Mouse (Mus musculus) stomach, embryonic 16.5 days (tissue): ENCODE results near the gene Khdc1a. TPM values are rescaled to one million over a fixed set of nuclear protein-coding genes. Genes with fewer than 3 reads are reported as not detected.
"Not testable (repeated sequence)": the region's sequence is repeated elsewhere in the genome, so short reads cannot be mapped to it uniquely, and the experiment has no call there.

ENCODE experiments used
- ATAC-seq: fragments of 200-750 bp; cut with Nextera tagmentation; 2 replicates; pipeline ENCODE4 v1.8.0; 2017; ENCODE audit warnings: moderate number of reproducible peaks, moderate TSS enrichment; ENCODE audit not compliant: insufficient read depth, low FRiP score
- H3K27ac ChIP-seq: fragments of 300-500 bp; sonication (generic); 2 replicates; pipeline ENCODE4 v1.5.1; 2014; ENCODE audit warnings: low read length
- H3K27me3 ChIP-seq: fragments of 300-500 bp; sonication (generic); 2 replicates; pipeline ENCODE4 v1.6.1; 2014; ENCODE audit warnings: low read length, control low read depth, mixed read lengths; ENCODE audit not compliant: control insufficient read depth, insufficient read depth
- H3K36me3 ChIP-seq: fragments of 300-500 bp; sonication (generic); 2 replicates; pipeline ENCODE4 v1.6.1; 2014; ENCODE audit warnings: low read length; ENCODE audit not compliant: control insufficient read depth, insufficient read depth
- H3K4me1 ChIP-seq: fragments of 300-500 bp; sonication (generic); 2 replicates; pipeline ENCODE4 v1.6.1; 2014; ENCODE audit warnings: low read length, control low read depth, mixed read lengths; ENCODE audit not compliant: control insufficient read depth, insufficient read depth
- H3K4me2 ChIP-seq: fragments of 300-500 bp; sonication (generic); 2 replicates; pipeline ENCODE4 v1.6.1; 2014; ENCODE audit warnings: low read depth, low read length, mixed read lengths
- H3K4me3 ChIP-seq: fragments of 300-500 bp; sonication (generic); replicated peaks from 2 replicates; pipeline ENCODE4 v1.5.1; 2014; ENCODE audit warnings: mild to moderate bottlenecking, low read length
- H3K9ac ChIP-seq: fragments of 300-500 bp; sonication (generic); 2 replicates; pipeline ENCODE4 v1.6.1; 2014; ENCODE audit warnings: low read length
- H3K9me3 ChIP-seq: fragments of 300-500 bp; sonication (generic); replicated peaks from 2 replicates; pipeline ENCODE4 v1.6.1; 2016; ENCODE audit warnings: low read length, control low read depth; ENCODE audit not compliant: control insufficient read depth
- WGBS: fragments of 180-500 bp; shearing (Covaris S2); extraction: QIAGEN DNeasy Blood & Tissue Kit; methylation state at CpG from one replicate; pipeline ENCODE4 v1.1.7; 2014; 5-methylcytosine and 5-hydroxymethylcytosine counted together
- polyA plus RNA-seq: library from polyadenylated mRNA; unstranded; fragments of >200 nt; fragmentation: Nextera tagmentation; extraction: Ambion mirVana; gene quantifications from 2 replicates; pipeline ENCODE4 v1.2.1, GENCODE M21; 2015

Khdc1a gene
- polyA plus RNA-seq, 1 experiment from 2014 or later: not detected

GRCm38 (mm10) chr1:21344253-21344652 lies 5.2 kb upstream of the Khdc1a start:
- no peak overlapping the region for H3K4me3 ChIP-seq
- H3K9ac ChIP-seq: no peak overlapping the region
- H3K9me3 ChIP-seq: no peaks in the 10 kb centered on the region
- H3K27ac ChIP-seq: no peak overlapping the region
- ATAC-seq: no peak
- no peaks in the 10 kb centered on the region for H3K27me3 ChIP-seq
- H3K36me3 ChIP-seq: no peaks in the 10 kb centered on the region
- no peaks in the 10 kb centered on the region for H3K4me1 ChIP-seq
- no peak overlapping the region for H3K4me2 ChIP-seq
- 53% methylated on average over 4 of the region's 4 CpGs for WGBS

- ATAC-seq, H3K4me1 ChIP-seq, H3K9ac ChIP-seq, H3K27ac ChIP-seq, H3K4me2 ChIP-seq, H3K4me3 ChIP-seq, H3K9me3 ChIP-seq, H3K27me3 ChIP-seq, H3K36me3 ChIP-seq: not testable (repeated sequence)
- 84% methylated on average over 7 of the region's 7 CpGs for WGBS
Measured at GRCm38 (mm10) chr1:21344752-21345151, 4.7 kb upstream of the Khdc1a start.

GRCm38 (mm10) chr1:21368031-21368430 lies 18.6 kb downstream of the Khdc1a start, which contains the start of gene Khdc1c:
Khdc1c (plus strand) TSS chr1:21368331.
- H3K4me3 ChIP-seq, H3K27ac ChIP-seq, ATAC-seq, H3K27me3 ChIP-seq, H3K36me3 ChIP-seq, H3K9ac ChIP-seq, H3K4me2 ChIP-seq, H3K9me3 ChIP-seq, H3K4me1 ChIP-seq: not testable (repeated sequence)
- WGBS: 54% methylated on average over 1 of the region's 1 CpGs

- H3K9me3 ChIP-seq: no peaks in the 10 kb centered on the region
- H3K4me3 ChIP-seq: no peak within 1 kb of the TSS
- H3K4me2 ChIP-seq: no peak within 1 kb of the TSS
- H3K27me3 ChIP-seq: no peaks in the 10 kb centered on the region
- no peaks in the 10 kb centered on the region for H3K4me1 ChIP-seq
- 84% methylated on average over 1 of the region's 1 CpGs for WGBS
- no peak within 1 kb of the TSS for H3K27ac ChIP-seq
- no peak within 1 kb of the TSS for H3K9ac ChIP-seq
- no peaks in the 10 kb centered on the region for H3K36me3 ChIP-seq
- ATAC-seq: no peak
Measured at GRCm38 (mm10) chr1:21383256-21383655, 33.8 kb downstream of the Khdc1a start, which contains the start of gene Khdc1b. Khdc1b (plus strand) TSS chr1:21383556.

- peak; percentile 56; the same call in 1 of the 2 replicates for ATAC-seq
- Histone ChIP-seq H3K4me2 (no peak overlapping the region), H3K9ac (no peak overlapping the region), H3K36me3 (no peaks in the 10 kb centered on the region), H3K27ac (no peak overlapping the region), H3K4me1 (peaks cover 4% of the 10 kb centered on the region; the same call in 1 of the 2 replicates), H3K4me3 (no peak overlapping the region), H3K9me3 (no peaks in the 10 kb centered on the region), H3K27me3 (no peaks in the 10 kb centered on the region)
- WGBS: 51% methylated on average over 6 of the region's 6 CpGs
Measured at GRCm38 (mm10) chr1:21391138-21391671, 41.8 kb downstream of the Khdc1a start.

Other genes starting within 250 kb of the Khdc1a start
- gene Tmem14a, start 131.1 kb upstream of the Khdc1a start, polyA plus RNA-seq: 12.7 and 13.5 TPM in 2 replicates
- 14.0 and 17.8 TPM in 2 replicates for gene Gsta3, start 109.1 kb upstream of the Khdc1a start, polyA plus RNA-seq
- not detected in 2 replicates for gene Khdc1c, start 18.7 kb downstream of the Khdc1a start, polyA plus RNA-seq
- not detected in 2 replicates for gene Khdc1b, start 33.9 kb downstream of the Khdc1a start, polyA plus RNA-seq